Mouse (Mus musculus): ENCODE results near the gene Bhlhe23. TPM values are rescaled to one million over a fixed set of nuclear protein-coding genes. Genes with fewer than 3 reads are reported as not detected.

Bhlhe23 gene
- polyA plus RNA-seq, 1 experiment from 2014 or later: not detected

- ATAC-seq (no peak), DNase-seq (no peak)
- no peaks in the 10 kb centered on the region for H3K9me3 ChIP-seq (ENCODE audit: low read length)
- no peaks in the 10 kb centered on the region for H3K27me3 ChIP-seq (ENCODE audit: insufficient read depth, low read length)
- 37% methylated on average over 3 of the region's 3 CpGs for WGBS (ENCODE audit: insufficient replicate concordance)
- TF ChIP-seq CTCF (IDR thresholded peaks at IDR 0.05; ENCODE audit: low read depth) (no peak), EP300 (IDR thresholded peaks at IDR 0.05; ENCODE audit: low read depth) (no peak)
- H3K4me1 ChIP-seq (ENCODE audit: insufficient read depth): no peaks in the 10 kb centered on the region
- no peaks in the 10 kb centered on the region for H3K36me3 ChIP-seq (replicated peaks; ENCODE audit: insufficient read depth, low read length)
- no peak overlapping the region for H3K9ac ChIP-seq (replicated peaks)
- no peak overlapping the region for H3K27ac ChIP-seq (ENCODE audit: low read depth)
- no peak overlapping the region for H3K4me2 ChIP-seq (ENCODE audit: low read depth, low read length)
- H3K4me3 ChIP-seq (ENCODE audit: low read depth, low read length): no peak overlapping the region
Measured at GRCm38 (mm10) chr2:180795597-180795996, 18.9 kb upstream of the Bhlhe23 start.

GRCm38 (mm10) chr2:180794422-180794821 is 17.7 kb upstream of the Bhlhe23 start:
- TF ChIP-seq EP300 (IDR thresholded peaks at IDR 0.05; ENCODE audit: low read depth) (no peak), CTCF (IDR thresholded peaks at IDR 0.05; ENCODE audit: low read depth) (no peak)
- Histone ChIP-seq H3K27ac (ENCODE audit: low read depth) (no peak overlapping the region), H3K36me3 (replicated peaks; ENCODE audit: insufficient read depth, low read length) (no peaks in the 10 kb centered on the region), H3K27me3 (ENCODE audit: insufficient read depth, low read length) (no peaks in the 10 kb centered on the region), H3K4me2 (ENCODE audit: low read depth, low read length) (no peak overlapping the region), H3K9ac (replicated peaks) (no peak overlapping the region), H3K4me1 (ENCODE audit: insufficient read depth) (no peaks in the 10 kb centered on the region), H3K4me3 (ENCODE audit: low read depth, low read length) (no peak overlapping the region), H3K9me3 (ENCODE audit: low read length) (no peaks in the 10 kb centered on the region)
- WGBS (ENCODE audit: insufficient replicate concordance): 82% methylated on average over 2 of the region's 2 CpGs
- ATAC-seq (no peak), DNase-seq (no peak)

- peak; percentile 51 for DNase-seq
- TF ChIP-seq EP300 (IDR thresholded peaks at IDR 0.05; ENCODE audit: low read depth) (no peak), CTCF (IDR thresholded peaks at IDR 0.05; ENCODE audit: low read depth) (peak; percentile 79)
- WGBS (ENCODE audit: insufficient replicate concordance): 44% methylated on average over 4 of the region's 4 CpGs
Measured at GRCm38 (mm10) chr2:180791674-180792073, 15.0 kb upstream of the Bhlhe23 start.

GRCm38 (mm10) chr2:180788843-180789242 is 12.1 kb upstream of the Bhlhe23 start:
- TF ChIP-seq CTCF (IDR thresholded peaks at IDR 0.05; ENCODE audit: low read depth): no peak
- no peak for TF ChIP-seq EP300 (IDR thresholded peaks at IDR 0.05; ENCODE audit: low read depth)
- DNase-seq: no peak
- ATAC-seq: no peak
- Histone ChIP-seq H3K27me3 (ENCODE audit: insufficient read depth, low read length) (peaks cover 5% of the 10 kb centered on the region; the same call in 1 of the 2 replicates), H3K9ac (replicated peaks) (no peak overlapping the region), H3K4me1 (ENCODE audit: insufficient read depth) (no peaks in the 10 kb centered on the region), H3K4me2 (ENCODE audit: low read depth, low read length) (no peak overlapping the region), H3K36me3 (replicated peaks; ENCODE audit: insufficient read depth, low read length) (no peaks in the 10 kb centered on the region), H3K9me3 (ENCODE audit: low read length) (no peaks in the 10 kb centered on the region), H3K4me3 (ENCODE audit: low read depth, low read length) (no peak overlapping the region), H3K27ac (ENCODE audit: low read depth) (no peak overlapping the region)
- WGBS (ENCODE audit: insufficient replicate concordance): 19% methylated on average over 6 of the region's 7 CpGs

More at GRCm38 (mm10) chr2:180791674-180792073, 15.0 kb upstream of the Bhlhe23 start:
- H3K27me3 ChIP-seq (ENCODE audit: insufficient read depth, low read length): 0 out of 2 replicates have a peak, but pooled peaks cover 2% of the 10 kb centered on the region
- no peak overlapping the region for H3K27ac ChIP-seq (ENCODE audit: low read depth)
- H3K4me3 ChIP-seq (ENCODE audit: low read depth, low read length): no peak overlapping the region
- no peaks in the 10 kb centered on the region for H3K36me3 ChIP-seq (replicated peaks; ENCODE audit: insufficient read depth, low read length)
- H3K9ac ChIP-seq (replicated peaks): no peak overlapping the region
- no peaks in the 10 kb centered on the region for H3K4me1 ChIP-seq (ENCODE audit: insufficient read depth)
- no peaks in the 10 kb centered on the region for H3K9me3 ChIP-seq (ENCODE audit: low read length)
- no peak for ATAC-seq
- H3K4me2 ChIP-seq (ENCODE audit: low read depth, low read length): no peak overlapping the region

- Histone ChIP-seq H3K4me3 (ENCODE audit: low read depth, low read length) (no peak overlapping the region), H3K9me3 (ENCODE audit: low read length) (no peaks in the 10 kb centered on the region), H3K9ac (replicated peaks) (no peak overlapping the region), H3K36me3 (replicated peaks; ENCODE audit: insufficient read depth, low read length) (no peaks in the 10 kb centered on the region), H3K4me2 (ENCODE audit: low read depth, low read length) (no peak overlapping the region), H3K4me1 (ENCODE audit: insufficient read depth) (no peaks in the 10 kb centered on the region), H3K27ac (ENCODE audit: low read depth) (no peak overlapping the region), H3K27me3 (ENCODE audit: insufficient read depth, low read length) (peaks cover 5% of the 10 kb centered on the region; the same call in 1 of the 2 replicates)
- WGBS (ENCODE audit: insufficient replicate concordance): 8% methylated on average over 2 of the region's 2 CpGs
- no peak for TF ChIP-seq EP300 (IDR thresholded peaks at IDR 0.05; ENCODE audit: low read depth)
- TF ChIP-seq CTCF (IDR thresholded peaks at IDR 0.05; ENCODE audit: low read depth): no peak
- ATAC-seq (no peak), DNase-seq (no peak)
Measured at GRCm38 (mm10) chr2:180788386-180788785, 11.7 kb upstream of the Bhlhe23 start.

- Histone ChIP-seq H3K27ac (ENCODE audit: low read depth) (no peak overlapping the region), H3K4me3 (ENCODE audit: low read depth, low read length) (no peak overlapping the region), H3K9ac (replicated peaks) (no peak overlapping the region), H3K27me3 (ENCODE audit: insufficient read depth, low read length) (peaks cover 5% of the 10 kb centered on the region; the same call in 1 of the 2 replicates), H3K9me3 (ENCODE audit: low read length) (no peaks in the 10 kb centered on the region), H3K36me3 (replicated peaks; ENCODE audit: insufficient read depth, low read length) (no peaks in the 10 kb centered on the region), H3K4me2 (ENCODE audit: low read depth, low read length) (no peak overlapping the region), H3K4me1 (ENCODE audit: insufficient read depth) (no peaks in the 10 kb centered on the region)
- WGBS (ENCODE audit: insufficient replicate concordance): 65% methylated on average over 13 of the region's 13 CpGs
- DNase-seq (no peak), ATAC-seq (peak; percentile 19; the same call in 1 of the 2 replicates)
- TF ChIP-seq CTCF (IDR thresholded peaks at IDR 0.05; ENCODE audit: low read depth) (no peak), EP300 (IDR thresholded peaks at IDR 0.05; ENCODE audit: low read depth) (no peak)
Measured at GRCm38 (mm10) chr2:180787566-180788232, 11.0 kb upstream of the Bhlhe23 start.
